Mouse (Mus musculus): ENCODE results near the gene Obp2a. TPM values are rescaled to one million over a fixed set of nuclear protein-coding genes. Genes with fewer than 3 reads are reported as not detected.
"Not testable (repeated sequence)": the region's sequence is repeated elsewhere in the genome, so short reads cannot be mapped to it uniquely, and the experiment has no call there.

The Obp2a gene
- polyA plus RNA-seq, 1 experiment from 2014 or later: not detected

DNA sequence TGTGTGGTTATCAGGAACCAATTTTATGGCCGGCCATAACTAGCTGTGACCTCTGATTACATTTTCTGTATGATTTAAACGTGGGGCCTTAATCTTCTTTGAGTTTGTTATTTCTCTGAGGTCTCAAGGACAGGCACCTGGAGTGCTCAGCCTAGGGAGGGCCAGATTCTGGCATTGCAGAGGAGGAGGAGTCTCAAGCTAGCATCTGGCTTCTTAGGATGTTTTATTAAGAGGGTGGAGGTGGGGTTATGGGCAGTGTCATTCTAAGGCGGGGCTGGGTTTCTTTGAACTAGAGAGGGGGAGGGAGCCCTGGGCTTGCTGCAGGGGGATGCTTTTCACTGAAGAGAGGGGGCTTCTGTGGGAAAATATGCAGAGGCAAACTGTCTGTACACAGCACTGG lies 11.8 kb downstream of the Obp2a start:
- H3K4me1 ChIP-seq: peaks cover 13% of the 10 kb centered on the region
- not testable (repeated sequence) for H3K9ac ChIP-seq; H3K27ac ChIP-seq; ATAC-seq (ENCODE audit: insufficient number of reproducible peaks, insufficient read depth, low FRiP score, low TSS enrichment, low read depth); H3K9me3 ChIP-seq; H3K4me2 ChIP-seq; H3K27me3 ChIP-seq; H3K4me3 ChIP-seq; H3K36me3 ChIP-seq
- 25% methylated on average over 3 of the region's 3 CpGs for WGBS

DNA sequence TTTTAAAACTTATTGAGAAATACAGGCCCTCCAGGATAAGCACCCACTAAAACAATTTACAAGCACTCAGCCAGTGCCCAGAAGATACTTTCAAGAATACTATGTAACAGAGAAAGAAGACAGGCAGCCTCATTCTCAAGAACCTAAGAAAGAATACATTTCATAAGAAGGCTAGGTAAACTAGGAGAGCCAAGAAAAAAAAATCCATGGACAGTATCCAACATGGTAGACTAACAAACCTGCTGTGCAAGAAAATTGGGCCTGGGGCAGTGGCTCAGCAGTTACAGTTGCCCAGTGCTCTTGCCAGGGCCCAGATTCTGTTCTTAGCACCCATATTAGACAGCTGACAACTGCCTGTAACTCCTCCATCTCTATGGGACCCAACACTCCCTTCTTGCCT lies 17.4 kb downstream of the Obp2a start:
- Histone ChIP-seq H3K36me3 (no peaks in the 10 kb centered on the region), H3K4me2 (no peak overlapping the region), H3K27ac (no peak overlapping the region), H3K9ac (no peak overlapping the region), H3K9me3 (peaks cover 7% of the 10 kb centered on the region; the same call in 1 of the 2 replicates), H3K4me3 (no peak overlapping the region), H3K27me3 (no peaks in the 10 kb centered on the region), H3K4me1 (no peaks in the 10 kb centered on the region)
- no peak for ATAC-seq (ENCODE audit: insufficient number of reproducible peaks, insufficient read depth, low FRiP score, low TSS enrichment, low read depth)

DNA sequence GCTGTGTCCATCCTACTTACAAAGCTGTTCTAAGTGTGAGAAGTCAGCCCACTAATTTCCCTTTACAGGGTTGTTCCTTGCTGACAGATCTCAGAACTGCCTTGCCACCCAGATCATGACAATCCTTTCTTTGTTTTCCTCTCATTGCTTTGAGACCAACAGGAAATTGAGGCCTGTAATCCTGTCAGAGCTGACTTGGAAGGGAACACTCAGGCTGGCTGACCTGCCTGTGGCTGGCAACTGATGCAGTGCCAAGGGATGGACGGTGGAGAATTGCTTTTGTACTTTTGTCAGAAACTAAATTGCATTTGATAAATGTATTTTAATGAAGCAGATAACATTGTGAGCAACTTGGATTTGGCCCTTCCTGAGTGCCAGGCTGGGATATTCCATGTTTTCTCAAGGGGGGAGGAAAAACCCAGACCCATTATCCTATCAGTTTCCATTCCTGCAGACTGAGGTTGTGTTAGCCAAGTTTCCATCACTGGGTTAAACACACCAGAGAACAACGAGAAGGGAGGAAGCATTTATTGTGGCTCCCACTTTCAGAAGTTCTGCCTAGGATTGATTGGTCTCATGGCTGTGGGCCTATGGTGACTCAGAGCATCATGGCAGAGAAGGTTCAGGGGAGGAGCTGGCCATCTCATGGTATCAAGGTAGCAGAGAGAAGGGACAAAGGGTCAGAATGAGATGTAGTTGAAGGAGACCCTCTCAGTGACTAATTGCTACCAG lies 33.5 kb downstream of the Obp2a start:
- Histone ChIP-seq H3K4me3 (no peak overlapping the region), H3K9ac (no peak overlapping the region), H3K9me3 (no peaks in the 10 kb centered on the region), H3K27me3 (no peaks in the 10 kb centered on the region), H3K36me3 (no peaks in the 10 kb centered on the region), H3K27ac (no peak overlapping the region), H3K4me1 (no peaks in the 10 kb centered on the region), H3K4me2 (no peak overlapping the region)
- 31% methylated on average over 2 of the region's 2 CpGs for WGBS
- ATAC-seq (ENCODE audit: insufficient number of reproducible peaks, insufficient read depth, low FRiP score, low TSS enrichment, low read depth): no peak

DNA sequence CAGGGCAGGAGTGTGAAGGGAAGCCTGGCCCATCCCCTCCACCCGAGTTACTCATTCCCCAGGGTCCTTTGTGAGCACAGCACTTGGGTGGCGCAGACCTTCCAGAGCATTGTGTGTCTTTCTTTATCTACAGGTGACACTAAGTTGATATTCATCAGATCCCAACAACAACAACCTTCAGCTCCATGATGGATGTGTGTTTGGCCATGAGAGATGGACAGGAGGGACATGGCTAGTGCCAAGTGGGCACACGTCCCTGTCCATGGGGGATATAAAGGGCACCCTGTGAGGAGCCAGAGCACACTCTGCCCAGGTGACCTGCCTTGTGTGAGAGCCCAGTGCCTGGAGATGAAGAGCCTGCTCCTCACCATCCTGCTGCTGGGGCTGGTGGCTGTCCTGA lies 36.9 kb downstream of the Obp2a start, which contains the start of gene Obp2b:
TSS of gene Obp2b (plus strand) at position 301 of the 400 bp plus-strand sequence.
- 83% methylated on average over 3 of the region's 3 CpGs for WGBS
- not testable (repeated sequence) for H3K27me3 ChIP-seq; H3K4me1 ChIP-seq; ATAC-seq (ENCODE audit: insufficient number of reproducible peaks, insufficient read depth, low FRiP score, low TSS enrichment, low read depth); H3K9me3 ChIP-seq; H3K9ac ChIP-seq; H3K27ac ChIP-seq; H3K4me3 ChIP-seq; H3K36me3 ChIP-seq; H3K4me2 ChIP-seq

DNA sequence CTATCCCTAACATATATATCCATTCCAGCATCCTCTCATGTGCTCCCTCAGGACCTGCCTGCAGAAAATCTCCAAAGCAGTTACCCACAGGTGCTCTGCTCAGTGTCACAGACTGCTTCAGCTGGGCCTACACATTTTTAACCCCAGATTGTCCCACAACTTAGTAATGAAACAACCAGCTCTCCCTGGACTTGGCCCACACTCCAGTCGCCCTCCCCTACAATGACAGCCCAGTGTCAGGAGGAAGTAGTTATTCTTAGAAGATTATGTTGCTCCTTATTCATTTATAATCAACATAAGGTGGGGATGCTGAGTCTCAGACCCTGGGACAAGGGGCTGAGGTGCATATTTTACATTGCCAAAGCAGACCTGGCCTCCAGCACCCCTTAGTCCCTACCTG lies 41.8 kb downstream of the Obp2a start:
- no peak overlapping the region for H3K27ac ChIP-seq
- H3K9me3 ChIP-seq: no peaks in the 10 kb centered on the region
- H3K4me3 ChIP-seq: no peak overlapping the region
- no peaks in the 10 kb centered on the region for H3K27me3 ChIP-seq
- WGBS: 55% methylated on average over 1 of the region's 1 CpGs
- no peak overlapping the region for H3K4me2 ChIP-seq
- H3K36me3 ChIP-seq: no peaks in the 10 kb centered on the region
- ATAC-seq (ENCODE audit: insufficient number of reproducible peaks, insufficient read depth, low FRiP score, low TSS enrichment, low read depth): no peak
- H3K9ac ChIP-seq: no peak overlapping the region
- no peaks in the 10 kb centered on the region for H3K4me1 ChIP-seq

Other genes starting within 250 kb of the Obp2a start
- gene Clic3, start 243.2 kb upstream of the Obp2a start, polyA plus RNA-seq (2015; fragmentation: Nextera tagmentation; extraction: Ambion mirVana): 5.0 and 7.2 TPM in 2 replicates
- 29.4 and 35.9 TPM in 2 replicates for gene Paxx, start 238.9 kb upstream of the Obp2a start, polyA plus RNA-seq (2015; fragmentation: Nextera tagmentation; extraction: Ambion mirVana)
- 1.3 and 2.8 TPM in 2 replicates for gene Ptgds, start 230.0 kb upstream of the Obp2a start, polyA plus RNA-seq (2015; fragmentation: Nextera tagmentation; extraction: Ambion mirVana)
- not detected in 2 replicates for gene Lcn12, start 206.1 kb upstream of the Obp2a start, polyA plus RNA-seq (2015; fragmentation: Nextera tagmentation; extraction: Ambion mirVana)
- gene Fbxw5, start 199.3 kb upstream of the Obp2a start, polyA plus RNA-seq (2015; fragmentation: Nextera tagmentation; extraction: Ambion mirVana): 75.1 and 81.1 TPM in 2 replicates
- 5.8 and 6.2 TPM in 2 replicates for gene C8g, start 198.3 kb upstream of the Obp2a start, polyA plus RNA-seq (2015; fragmentation: Nextera tagmentation; extraction: Ambion mirVana)
- gene Traf2, start 153.1 kb upstream of the Obp2a start, polyA plus RNA-seq (2015; fragmentation: Nextera tagmentation; extraction: Ambion mirVana): 31.4 and 35.4 TPM in 2 replicates
- 335 and 341 TPM in 2 replicates for gene Edf1, start 142.2 kb upstream of the Obp2a start, polyA plus RNA-seq (2015; fragmentation: Nextera tagmentation; extraction: Ambion mirVana)
- gene Mamdc4, start 125.2 kb upstream of the Obp2a start, polyA plus RNA-seq (2015; fragmentation: Nextera tagmentation; extraction: Ambion mirVana): 4.3 and 7.2 TPM in 2 replicates
- gene Phpt1, start 124.8 kb upstream of the Obp2a start, polyA plus RNA-seq (2015; fragmentation: Nextera tagmentation; extraction: Ambion mirVana): 169 and 174 TPM in 2 replicates
- 0.39 and 0.62 TPM in 2 replicates for gene Ajm1, start 118.3 kb upstream of the Obp2a start, polyA plus RNA-seq (2015; fragmentation: Nextera tagmentation; extraction: Ambion mirVana)
- gene Rabl6, start 91.5 kb upstream of the Obp2a start, polyA plus RNA-seq (2015; fragmentation: Nextera tagmentation; extraction: Ambion mirVana): 80.3 and 81.9 TPM in 2 replicates
- 0.31 and 0.34 TPM in 2 replicates for gene Ccdc183, start 82.4 kb upstream of the Obp2a start, polyA plus RNA-seq (2015; fragmentation: Nextera tagmentation; extraction: Ambion mirVana)
- gene Tmem141, start 78.0 kb upstream of the Obp2a start, polyA plus RNA-seq (2015; fragmentation: Nextera tagmentation; extraction: Ambion mirVana): 23.5 and 24.8 TPM in 2 replicates
- 0.59 and 2.1 TPM in 2 replicates for gene Fcna, start 72.0 kb upstream of the Obp2a start, polyA plus RNA-seq (2015; fragmentation: Nextera tagmentation; extraction: Ambion mirVana)
- gene Lcn8, start 46.9 kb upstream of the Obp2a start, polyA plus RNA-seq (2015; fragmentation: Nextera tagmentation; extraction: Ambion mirVana): not detected in 2 replicates
- gene Lcn5, start 42.1 kb upstream of the Obp2a start, polyA plus RNA-seq (2015; fragmentation: Nextera tagmentation; extraction: Ambion mirVana): not detected in 2 replicates
- not detected in 2 replicates for gene Lcn6, start 23.3 kb upstream of the Obp2a start, polyA plus RNA-seq (2015; fragmentation: Nextera tagmentation; extraction: Ambion mirVana)
- not detected in 2 replicates for gene Lcn10, start 17.3 kb upstream of the Obp2a start, polyA plus RNA-seq (2015; fragmentation: Nextera tagmentation; extraction: Ambion mirVana)
- gene Bmyc, start 6.7 kb downstream of the Obp2a start, polyA plus RNA-seq (2015; fragmentation: Nextera tagmentation; extraction: Ambion mirVana): 95.4 and 103 TPM in 2 replicates
- gene Obp2b, start 37.0 kb downstream of the Obp2a start, polyA plus RNA-seq (2015; fragmentation: Nextera tagmentation; extraction: Ambion mirVana): not detected in 2 replicates
- not detected in 2 replicates for gene Lcn3, start 65.5 kb downstream of the Obp2a start, polyA plus RNA-seq (2015; fragmentation: Nextera tagmentation; extraction: Ambion mirVana)
- not detected in 2 replicates for gene Lcn11, start 77.0 kb downstream of the Obp2a start, polyA plus RNA-seq (2015; fragmentation: Nextera tagmentation; extraction: Ambion mirVana)
- gene Gm13539, start 82.2 kb downstream of the Obp2a start, polyA plus RNA-seq (2015; fragmentation: Nextera tagmentation; extraction: Ambion mirVana): not detected in 2 replicates
- not detected in 2 replicates for gene Glt6d1, start 115.8 kb downstream of the Obp2a start, polyA plus RNA-seq (2015; fragmentation: Nextera tagmentation; extraction: Ambion mirVana)
- not detected in 2 replicates for gene Lcn9, start 123.1 kb downstream of the Obp2a start, polyA plus RNA-seq (2015; fragmentation: Nextera tagmentation; extraction: Ambion mirVana)
- gene Sohlh1, start 147.2 kb downstream of the Obp2a start, polyA plus RNA-seq (2015; fragmentation: Nextera tagmentation; extraction: Ambion mirVana): not detected in 2 replicates
- gene Kcnt1, start 163.7 kb downstream of the Obp2a start, polyA plus RNA-seq (2015; fragmentation: Nextera tagmentation; extraction: Ambion mirVana): 0.34 and 0.37 TPM in 2 replicates